Mouse (Mus musculus): ENCODE data around the gene Arl13a. TPM values are rescaled to one million over a fixed set of nuclear protein-coding genes. Genes with fewer than 3 reads are reported as not detected.

Gene Arl13a
- total RNA-seq, 2 experiments from 2014 or later = not detected

Other genes with a start within 250 kb of the Arl13a start
- 1 to 10 TPM in 1 of 2 experiments, under 1 TPM in 1; 0.80 to 2.0 TPM for gene Sytl4, start 205.7 kb upstream of the Arl13a start, total RNA-seq (2021)
- 10 to 100 TPM; 21.0 to 22.4 TPM for gene Cstf2, start 128.3 kb upstream of the Arl13a start, total RNA-seq (2021)
- under 1 TPM; 0.38 to 0.86 TPM for gene Xkrx, start 25.4 kb upstream of the Arl13a start, total RNA-seq (2021)
- under 1 TPM in 1 of 2 experiments, not detected in 1; 0.28 TPM for gene Nox1, start 34.5 kb downstream of the Arl13a start, total RNA-seq (2021)
- gene Trmt2b, start 89.5 kb downstream of the Arl13a start, total RNA-seq (2021) = 10 to 100 TPM in 1 of 2 experiments, 1 to 10 TPM in 1; 9.2 to 10.6 TPM
- gene Tmem35a, start 107.7 kb downstream of the Arl13a start, total RNA-seq (2021) = 1 to 10 TPM; 1.5 to 1.7 TPM
- 1 to 10 TPM; 2.3 to 3.2 TPM for gene Cenpi, start 120.6 kb downstream of the Arl13a start, total RNA-seq (2021)
- 10 to 100 TPM; 14.0 TPM for gene Drp2, start 217.1 kb downstream of the Arl13a start, total RNA-seq (2021)